Mouse (Mus musculus) left cerebral cortex, postnatal 36 days (tissue): ENCODE measurements around the gene Atg9a. TPM values are rescaled to one million over a fixed set of nuclear protein-coding genes. Genes with fewer than 3 reads are reported as not detected.

ENCODE experiments used
- DNase-seq, 2 experiments: peaks; one replicate each; pipeline ENCODE4 v3.0.0; 2021 to 2022; ENCODE audit warnings: low spot score in 2 of 2, mixed read lengths in 1 of 2
- intact Hi-C: fragments of 180-260 bp; cut with DNase I; formaldehyde crosslinking; loops from one replicate; pipeline ENCODE4 v1.15.1; 2025
- microRNA-seq: library from miRNA; unstranded; fragments of <30 nt; microRNA quantifications from one replicate; pipeline ENCODE4 v1.2.0, GENCODE M21; 2022
- total RNA-seq, 2 experiments: library from RNA; stranded (reverse); gene quantifications; 2 replicates each; pipeline ENCODE4 v1.2.3; 2021

The Atg9a gene
- total RNA-seq, 2 experiments from 2014 or later: 138 to 146 TPM

GRCm38 (mm10) chr1:75136293-75136692, 55.7 kb downstream of the Atg9a start:
- intact Hi-C loops: no loop called here

DNA sequence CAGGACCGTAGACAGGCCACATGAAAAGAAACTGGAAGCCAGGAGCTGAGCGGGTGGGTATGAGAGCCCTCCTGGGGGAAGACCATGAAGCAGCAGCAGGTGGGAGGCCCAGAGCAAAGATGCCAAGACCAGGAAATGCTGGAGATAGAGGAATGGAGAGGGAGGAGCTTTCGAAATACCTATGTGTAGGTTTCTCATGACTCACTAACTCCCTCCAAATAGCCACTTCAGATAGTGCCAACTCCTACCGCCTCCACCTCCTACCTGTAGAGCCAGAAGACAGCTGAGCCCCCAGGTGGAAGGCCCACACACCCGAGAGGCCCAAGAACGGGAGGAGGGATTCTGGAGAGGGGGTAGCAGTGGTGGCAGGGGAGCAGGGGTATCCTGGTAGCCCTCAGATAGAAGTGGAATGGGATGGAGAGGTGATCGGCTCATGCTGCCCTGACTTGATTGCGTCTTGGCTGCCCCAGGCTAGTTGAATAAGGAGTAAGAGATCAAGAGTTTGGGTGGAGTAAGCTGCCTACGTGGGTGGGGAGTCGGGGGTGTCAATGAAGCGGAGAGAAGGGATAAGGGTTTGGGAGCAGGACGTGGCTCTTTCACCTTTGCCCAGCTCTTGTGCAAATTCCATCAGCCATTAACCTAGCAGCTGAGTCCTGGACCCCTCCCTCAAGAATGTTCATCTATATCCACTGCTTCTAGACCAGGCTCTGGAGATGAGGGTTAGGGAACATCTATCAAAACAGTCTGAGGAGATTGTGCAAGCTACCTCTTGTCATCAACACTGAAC, 58.4 kb downstream of the Atg9a start, which contains the start of gene Slc23a3:
Slc23a3 (minus strand) TSS at position 470 of the 787 bp plus-strand sequence.
- intact Hi-C loops: no loop called here
- DNase-seq: no peak

More at GRCm38 (mm10) chr1:75136293-75136692, 55.7 kb downstream of the Atg9a start:
- DNase-seq: no peak

Small RNA genes lying within 50 kb of the gene (microRNA-seq; reads per million reads assigned to microRNA genes)
- not detected for gene Gm27943

Other genes with a start within 250 kb of the Atg9a start
- gene Ihh, start 240.5 kb downstream of the Atg9a start, total RNA-seq: under 1 TPM; 0.37 to 0.48 TPM
- 1 to 10 TPM; 1.7 to 3.4 TPM for gene Nhej1, start 67.0 kb downstream of the Atg9a start, total RNA-seq
- under 1 TPM; 0.84 to 0.88 TPM for gene Slc23a3, start 58.3 kb downstream of the Atg9a start, total RNA-seq
- 10 to 100 TPM; 28.8 to 32.6 TPM for gene Cnppd1, start 49.5 kb downstream of the Atg9a start, total RNA-seq
- gene Retreg2, start 49.4 kb downstream of the Atg9a start, total RNA-seq: 100 to 1,000 TPM; 184 to 202 TPM
- gene Zfand2b, start 23.6 kb downstream of the Atg9a start, total RNA-seq: 10 to 100 TPM; 25.9 to 30.1 TPM
- gene Abcb6, start 11.8 kb downstream of the Atg9a start, total RNA-seq: 10 to 100 TPM; 22.8 to 24.7 TPM
- gene Ankzf1, start within 50 bp of the Atg9a start, total RNA-seq: 10 to 100 TPM; 21.6 to 31.7 TPM
- 10 to 100 TPM; 10.4 to 15.8 TPM for gene Glb1l, start 18.6 kb upstream of the Atg9a start, total RNA-seq
- 10 to 100 TPM; 80.3 to 85.9 TPM for gene Stk16, start 18.6 kb upstream of the Atg9a start, total RNA-seq
- 100 to 1,000 TPM; 579 to 672 TPM for gene Tuba4a, start 27.7 kb upstream of the Atg9a start, total RNA-seq
- gene A630095N17Rik, start 39.9 kb upstream of the Atg9a start, total RNA-seq: not detected
- 10 to 100 TPM; 91.6 to 97.6 TPM for gene Dnajb2, start 44.2 kb upstream of the Atg9a start, total RNA-seq
- gene Ptprn, start 72.3 kb upstream of the Atg9a start, total RNA-seq: 100 to 1,000 TPM; 468 to 499 TPM
- 100 to 1,000 TPM; 122 to 146 TPM for gene Resp18, start 86.2 kb upstream of the Atg9a start, total RNA-seq
- 10 to 100 TPM; 51.9 to 55.9 TPM for gene Dnpep, start 125.8 kb upstream of the Atg9a start, total RNA-seq
- gene Des, start 168.1 kb upstream of the Atg9a start, total RNA-seq: 1 to 10 TPM in 1 of 2 experiments, under 1 TPM in 1; 0.84 to 1.5 TPM
- gene Speg, start 183.1 kb upstream of the Atg9a start, total RNA-seq: 100 to 1,000 TPM; 173 to 212 TPM
- gene Gmppa, start 243.7 kb upstream of the Atg9a start, total RNA-seq: 10 to 100 TPM; 50.0 to 59.0 TPM